Mouse (Mus musculus): ENCODE data around the gene Fads3.

- TF ChIP-seq CTCF (IDR thresholded peaks at IDR 0.05) (no peak), EP300 (IDR thresholded peaks at IDR 0.05) (0 out of 2 replicates have a peak, but pooled peaks have one; percentile 20)
These were observed 65.8 kb downstream of the Fads3 start for GRCm38 (mm10) chr19:10107051-10107611.

Data from lung, postnatal 0 days (tissue).